Mouse (Mus musculus) layer of hippocampus, postnatal 25 days (tissue): Measurements from ENCODE around the gene Ndst2. TPM values are rescaled to one million over a fixed set of nuclear protein-coding genes. Genes with fewer than 3 reads are reported as not detected.
"Not testable (repeated sequence)": the region's sequence is repeated elsewhere in the genome, so short reads cannot be mapped to it uniquely, and the experiment has no call there.

Source experiments
- DNase-seq, 2 experiments: peaks; one replicate each; pipeline ENCODE4 v3.0.0; 2022; ENCODE audit warnings: mixed read lengths in 2 of 2, low spot score in 1 of 2; ENCODE audit errors: extremely low spot score in 1 of 2
- total RNA-seq, 2 experiments: library from RNA; stranded (reverse); gene quantifications; 2 replicates each; pipeline ENCODE4 v1.2.3; 2021

Ndst2 gene
- total RNA-seq, 2 experiments from 2014 or later, result 15.3 to 19.3 TPM

DNA sequence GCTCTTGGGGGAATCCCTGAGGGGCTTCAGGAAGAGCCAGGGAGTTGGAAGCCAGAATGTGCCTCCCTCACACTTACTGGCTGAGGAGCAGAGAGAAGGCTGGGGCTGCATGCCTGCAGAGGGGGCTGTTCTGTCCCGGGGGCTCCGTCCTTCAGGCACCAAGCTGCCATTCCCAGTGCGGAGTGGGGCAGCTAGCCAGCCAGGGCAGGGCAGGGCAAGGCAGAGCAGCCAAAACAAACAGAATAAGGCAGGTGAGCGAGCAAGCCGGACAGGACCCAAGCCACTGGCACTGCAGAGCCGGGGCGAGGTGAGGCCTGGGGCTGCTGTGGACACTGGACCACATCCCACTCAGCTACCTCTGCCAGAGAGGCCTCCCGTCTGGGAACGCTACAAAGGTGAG is 6.9 kb upstream of the Ndst2 start:
- DNase-seq, result no peak

DNA sequence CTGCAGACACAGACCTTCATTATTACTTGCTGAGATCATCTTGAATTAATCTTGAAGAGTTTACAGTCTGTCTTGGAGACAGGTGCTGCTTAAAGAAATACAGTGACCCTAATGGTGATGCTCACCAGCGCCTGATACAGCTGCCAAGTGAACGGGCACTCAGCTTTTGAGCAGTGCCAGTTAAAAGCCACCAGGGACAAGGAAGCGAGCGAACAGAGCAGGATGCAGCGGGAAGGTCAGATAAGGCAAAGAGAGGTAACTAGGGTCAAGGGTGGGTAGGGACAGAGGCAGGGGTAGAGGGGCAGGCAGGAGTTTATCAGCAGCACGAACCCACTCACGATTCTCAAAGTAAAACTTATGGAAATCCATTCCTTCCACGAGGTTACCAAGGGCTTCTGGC is 4.1 kb upstream of the Ndst2 start:
- DNase-seq, result no peak

DNA sequence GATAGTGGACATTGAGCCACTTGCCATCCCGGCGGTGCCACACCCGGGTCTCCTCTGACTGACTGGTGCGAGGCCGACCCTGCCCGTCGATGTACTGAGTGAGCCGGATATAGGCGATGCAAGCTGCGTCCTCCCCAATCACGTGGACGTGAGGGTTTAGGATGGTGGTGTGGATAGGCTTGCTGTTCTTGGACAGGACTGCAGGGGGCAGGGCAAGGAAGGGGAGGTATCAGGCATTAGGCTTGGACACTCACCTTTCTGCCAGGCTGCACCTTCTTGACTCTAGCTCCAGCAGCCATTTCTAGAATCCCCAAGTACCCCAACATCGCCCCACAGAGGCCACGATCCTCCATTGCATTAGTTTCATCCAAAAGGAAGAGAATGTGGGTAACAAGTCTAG is 2.9 kb upstream of the Ndst2 start:
- DNase-seq, result peak in 1 of 2 experiments; percentile 32

DNA sequence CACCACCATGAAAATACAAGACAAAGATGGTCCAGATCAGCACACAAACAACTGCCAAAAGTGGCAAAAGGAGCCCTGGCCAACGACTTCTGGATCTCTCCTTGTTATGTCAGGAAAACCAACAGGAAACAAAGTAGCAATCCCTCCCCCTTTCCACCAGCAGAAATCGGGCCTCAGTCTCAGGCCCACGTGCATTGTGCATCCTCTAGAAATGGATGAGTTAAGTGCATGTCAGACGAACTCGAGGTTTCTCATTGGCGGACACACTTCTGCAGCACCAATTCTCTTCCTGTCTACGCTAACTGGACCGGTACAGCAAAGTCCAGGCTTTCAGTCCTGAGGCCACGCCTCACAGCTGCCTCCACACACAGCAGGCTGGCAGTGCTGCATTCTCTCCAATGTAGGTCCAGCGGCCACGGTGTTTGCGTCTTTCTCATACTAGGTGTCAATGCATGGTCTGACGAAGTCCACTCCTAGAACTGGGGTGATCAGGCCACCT is 1.6 kb upstream of the Ndst2 start:
- no peak for DNase-seq

DNA sequence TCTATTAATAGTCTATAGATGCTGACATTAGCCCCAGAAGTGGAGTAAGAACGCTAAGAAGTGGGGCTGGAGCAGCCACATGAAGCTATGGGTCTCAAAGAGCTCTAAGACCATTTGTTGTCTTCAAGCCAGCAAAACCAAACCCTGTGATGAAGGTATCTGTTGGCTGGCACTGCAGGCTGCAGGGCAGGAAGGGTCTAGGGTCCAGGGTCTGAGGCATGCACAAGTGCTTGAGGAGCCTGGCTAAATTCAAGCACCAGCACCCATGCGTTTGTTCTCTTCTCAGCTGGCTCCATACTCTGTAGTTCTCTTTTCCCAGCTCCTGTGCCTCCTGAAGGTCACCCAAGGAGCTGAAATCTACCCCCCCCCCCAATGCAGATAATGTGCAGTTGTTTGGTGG is 690 bp upstream of the Ndst2 start:
- no peak for DNase-seq

DNA sequence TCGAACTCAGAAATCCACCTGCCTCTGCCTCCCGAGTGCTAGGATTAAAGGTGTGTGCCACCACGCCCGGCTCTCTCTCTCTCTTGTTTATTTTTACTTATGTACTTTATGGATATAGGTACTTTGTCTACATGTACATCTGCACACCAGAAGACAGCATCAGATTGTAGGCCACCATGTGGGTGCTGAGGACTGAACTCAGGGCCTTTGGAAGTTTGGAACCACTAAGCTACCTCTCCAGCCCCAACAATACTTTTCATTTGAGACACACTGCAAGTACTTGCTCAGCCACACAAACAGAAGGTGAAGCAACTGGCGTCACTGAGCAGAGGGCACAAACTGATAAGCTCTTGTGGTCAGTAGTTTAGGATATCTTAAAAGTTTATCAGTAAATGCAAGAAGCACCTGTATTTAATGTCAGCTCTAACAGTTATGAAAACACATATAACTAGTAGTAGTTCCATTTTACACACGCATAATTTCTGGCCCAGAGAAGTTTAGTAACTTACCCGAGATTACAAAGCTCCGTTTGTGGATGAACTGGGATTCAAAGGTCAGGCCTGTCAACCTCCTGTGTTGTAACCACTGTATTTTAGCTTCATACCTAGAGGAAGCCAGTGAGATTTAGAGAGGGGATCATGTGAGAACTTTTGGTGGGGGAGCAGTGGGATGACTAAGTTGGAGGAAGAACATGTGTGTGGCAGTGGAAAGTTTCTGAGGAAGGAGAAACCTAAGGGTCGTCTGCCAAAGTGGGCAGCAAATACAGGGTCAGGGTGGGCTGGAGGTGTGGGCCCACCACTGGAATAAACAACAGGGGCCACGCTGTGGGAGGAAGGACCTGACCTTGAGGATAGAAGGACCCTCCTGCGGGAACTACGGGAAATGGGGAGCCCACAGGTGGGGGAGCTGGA is 1.1 kb downstream of the Ndst2 start:
- DNase-seq, result no peak

DNA sequence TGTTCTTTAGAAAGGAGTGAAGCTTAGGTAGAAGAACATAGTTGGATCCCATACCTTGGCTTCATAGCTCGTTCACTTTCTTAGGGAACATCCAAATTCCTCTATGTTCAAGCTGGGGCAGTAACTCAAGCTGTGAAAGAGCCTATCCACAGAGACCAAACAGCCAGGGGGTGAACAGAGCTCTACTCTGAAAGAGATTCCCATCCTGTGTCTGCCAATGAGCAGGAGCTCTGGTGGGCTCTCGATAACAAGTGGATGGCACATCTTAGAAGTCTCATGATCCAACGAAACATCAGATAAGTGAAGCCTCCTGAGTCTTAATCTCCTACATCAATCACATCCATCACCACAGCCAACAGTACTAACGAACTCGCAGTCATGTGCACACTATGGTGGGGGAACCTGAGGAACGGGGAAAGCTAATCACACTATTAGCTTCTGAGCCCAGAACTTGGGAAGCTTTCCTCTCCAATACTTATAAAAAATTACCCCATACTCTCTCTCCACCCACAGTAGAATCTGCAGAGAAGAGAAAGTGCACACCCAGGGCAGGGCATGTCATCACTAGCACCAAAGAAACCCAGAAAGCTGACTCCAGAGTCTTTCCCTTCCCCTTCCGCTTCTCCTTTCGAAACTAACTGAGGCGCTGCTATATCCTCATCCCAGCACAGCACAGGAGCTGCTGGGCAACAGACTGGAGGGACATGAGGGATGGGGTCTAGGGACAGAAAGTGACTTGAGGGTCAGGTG is 3.3 kb downstream of the Ndst2 start:
- no peak for DNase-seq

DNA sequence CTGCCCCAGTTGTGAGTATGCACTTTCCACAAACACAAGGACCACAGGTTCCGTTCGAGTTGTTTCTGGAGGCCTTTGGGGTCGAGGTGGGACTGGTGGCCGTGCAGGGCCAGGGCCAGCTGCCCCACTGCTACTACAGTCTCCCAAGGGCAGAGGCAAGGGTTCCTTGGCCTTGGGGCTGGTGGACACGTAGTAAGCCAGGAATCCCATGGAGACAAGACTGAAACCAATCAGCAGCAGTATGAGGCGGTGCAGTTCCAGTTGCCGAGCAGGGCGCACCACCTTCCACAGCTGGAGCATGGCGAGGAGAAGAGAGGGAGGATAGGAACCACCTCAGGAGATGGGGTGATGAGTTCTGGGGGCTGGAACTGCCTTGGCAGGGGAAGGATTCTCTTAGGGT is 4.5 kb downstream of the Ndst2 start:
- no peak for DNase-seq

DNA sequence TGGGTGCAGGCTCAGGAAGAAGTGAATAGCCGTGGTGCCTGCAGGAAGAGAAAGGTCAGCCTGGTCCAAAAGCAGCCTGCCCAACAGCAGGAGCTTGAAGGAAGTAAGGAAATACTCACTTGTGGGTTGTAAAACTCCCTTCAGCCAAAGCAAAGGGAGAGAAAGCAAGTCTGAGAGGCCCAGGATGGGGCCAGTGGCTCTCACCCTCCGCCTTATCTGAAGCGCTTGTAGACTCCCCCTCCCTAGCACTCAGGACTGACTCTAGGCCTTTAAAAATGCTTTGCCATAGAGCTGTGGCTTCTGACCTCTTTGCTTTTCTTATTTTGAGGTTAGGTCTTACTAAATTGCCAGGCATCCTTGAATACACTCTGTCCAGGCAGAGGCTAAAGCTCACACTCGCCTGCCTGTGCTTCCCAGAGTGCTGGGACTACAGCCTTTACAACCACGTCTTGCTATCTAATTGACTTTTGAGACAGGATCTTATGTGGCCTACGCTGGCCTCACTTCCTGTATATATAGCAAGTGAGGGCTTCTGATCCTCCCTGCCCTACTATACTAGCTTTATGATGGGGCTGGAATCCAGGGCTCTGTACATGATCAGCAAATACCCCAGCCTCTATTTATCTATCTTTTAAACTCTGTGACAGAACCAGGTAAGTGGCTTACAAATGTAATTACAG is 8.6 kb downstream of the Ndst2 start:
- DNase-seq, result no peak

DNA sequence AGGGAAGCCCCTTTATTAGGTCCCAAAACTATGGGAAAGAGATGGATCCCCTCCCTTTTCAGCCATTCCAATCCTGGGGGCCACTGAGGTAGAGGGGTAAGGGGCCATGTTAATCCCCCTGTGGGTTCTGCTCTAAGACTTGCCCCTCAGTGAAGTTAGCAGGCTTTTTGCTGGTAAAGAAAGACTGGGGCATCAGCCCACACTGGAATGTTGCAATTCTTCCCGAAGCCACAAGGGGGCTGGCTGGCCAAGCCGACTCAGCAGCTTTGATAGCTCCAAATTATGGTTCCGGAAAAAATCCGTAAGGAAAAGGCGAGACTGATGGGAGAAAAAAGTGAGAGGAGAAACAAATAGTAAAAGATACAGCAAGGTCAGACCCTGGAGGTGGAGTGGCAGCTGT is 10.3 kb downstream of the Ndst2 start:
- DNase-seq, result peak; percentile 62 to 76

DNA sequence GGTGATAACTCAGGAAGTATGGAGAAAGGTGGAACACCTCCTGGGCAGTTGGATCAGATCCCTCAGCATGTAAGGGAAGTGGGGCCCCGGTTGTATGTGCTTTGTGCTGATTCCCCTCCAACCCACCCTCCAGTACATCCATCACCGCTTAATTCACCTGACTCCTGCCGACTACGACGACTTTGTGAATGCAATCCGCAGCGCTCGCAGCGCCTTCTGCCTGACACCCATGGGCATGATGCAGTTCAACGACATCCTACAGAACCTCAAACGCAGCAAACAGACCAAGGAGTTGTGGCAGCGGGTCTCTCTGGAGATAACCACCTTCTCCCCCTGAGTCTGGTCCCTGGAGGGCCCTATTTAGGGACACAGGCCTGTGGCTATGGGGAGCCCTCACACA is 11.4 kb downstream of the Ndst2 start:
- no peak for DNase-seq

DNA sequence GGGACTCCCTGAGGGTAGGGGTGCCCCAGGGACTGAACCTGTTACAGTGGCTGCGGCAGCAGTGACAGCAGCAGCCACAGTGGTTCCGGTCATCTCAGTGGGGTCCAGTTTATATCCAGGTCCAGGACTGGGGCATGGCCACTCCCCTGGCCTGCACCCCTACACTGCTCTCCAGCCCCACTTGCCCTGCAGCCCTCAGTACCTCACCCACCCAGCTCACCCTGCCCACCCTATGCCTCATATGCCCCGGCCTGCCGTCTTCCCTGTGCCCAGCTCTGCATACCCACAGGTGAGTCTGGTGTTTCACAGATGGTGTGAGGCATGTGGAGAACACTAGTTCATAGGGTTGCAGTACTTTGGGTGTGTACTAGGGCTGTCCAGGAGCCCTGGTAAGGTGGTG is 13.0 kb downstream of the Ndst2 start:
- no peak for DNase-seq

DNA sequence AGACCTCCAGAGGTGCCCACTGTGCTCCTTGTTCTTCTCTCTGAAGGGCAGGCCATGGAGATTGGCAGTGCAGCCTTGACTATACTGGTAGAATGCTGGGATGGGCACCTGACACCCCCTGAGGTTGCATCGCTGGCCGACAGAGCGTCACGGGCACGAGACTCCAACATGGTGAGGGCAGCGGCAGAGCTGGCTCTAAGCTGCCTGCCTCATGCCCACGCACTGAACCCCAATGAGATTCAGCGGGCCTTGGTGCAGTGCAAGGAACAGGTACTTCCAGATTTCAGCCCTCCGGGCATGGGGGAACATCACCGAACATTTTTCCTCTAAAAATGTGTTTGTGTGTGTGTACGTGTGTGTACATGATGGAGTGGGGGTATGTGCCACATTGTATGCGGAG is 14.6 kb downstream of the Ndst2 start:
- DNase-seq, result no peak

DNA sequence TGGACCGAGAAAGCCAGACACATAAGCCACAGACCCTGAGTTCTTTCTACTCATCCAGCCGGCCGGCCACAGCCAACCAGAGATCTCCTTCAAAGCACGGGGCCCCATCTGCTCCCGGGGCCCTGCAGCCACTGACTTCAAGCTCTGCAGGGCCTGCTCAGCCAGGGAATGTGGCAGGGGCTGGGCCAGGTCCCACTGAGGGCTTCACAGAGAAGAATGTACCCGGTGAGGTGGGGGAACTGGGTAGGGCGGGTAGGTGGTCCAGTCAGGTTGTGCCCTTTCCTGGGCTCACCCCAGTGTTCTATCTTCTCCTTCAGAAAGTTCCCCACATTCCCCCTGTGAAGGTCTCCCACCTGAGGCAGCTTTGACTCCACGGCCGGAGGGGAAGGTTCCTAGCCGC is 15.9 kb downstream of the Ndst2 start:
- no peak for DNase-seq

DNA sequence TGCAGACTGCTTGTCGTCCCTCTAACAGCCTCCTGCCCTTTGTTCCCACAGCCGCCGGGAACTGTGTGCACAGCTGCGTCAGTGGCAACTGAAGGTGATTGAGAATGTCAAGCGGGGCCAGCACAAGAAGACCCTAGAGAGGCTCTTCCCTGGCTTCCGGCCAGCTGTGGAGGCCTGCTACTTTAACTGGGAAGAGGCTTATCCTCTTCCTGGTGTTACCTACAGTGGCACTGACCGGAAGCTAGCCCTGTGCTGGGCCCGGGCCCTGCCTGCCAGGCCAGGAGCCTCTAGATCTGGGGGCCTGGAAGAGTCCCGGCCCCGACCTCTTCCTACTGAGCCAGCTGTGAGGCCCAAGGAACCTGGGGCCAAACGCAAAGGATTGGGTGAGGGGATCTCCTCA is 20.5 kb downstream of the Ndst2 start:
- no peak for DNase-seq

DNA sequence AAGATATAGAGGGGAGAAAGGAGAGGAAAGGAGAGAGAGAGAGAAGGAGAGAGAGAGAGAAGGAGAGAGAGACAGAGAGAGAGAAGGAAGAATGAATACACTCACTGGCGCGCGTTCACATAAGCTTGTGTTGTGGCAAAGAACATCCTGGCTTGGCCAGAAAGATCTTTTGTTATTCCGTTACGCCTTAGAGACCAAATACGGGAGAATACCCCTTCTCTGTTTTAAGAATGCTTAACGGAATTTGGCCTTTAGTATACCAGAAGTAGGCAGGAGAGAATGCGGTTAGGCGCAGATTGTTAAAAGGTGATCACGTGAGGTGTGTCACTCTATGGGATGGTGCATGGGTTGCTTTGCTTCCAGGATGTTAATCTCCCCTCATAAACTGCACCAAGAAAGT is 26.1 kb downstream of the Ndst2 start:
- no peak for DNase-seq

DNA sequence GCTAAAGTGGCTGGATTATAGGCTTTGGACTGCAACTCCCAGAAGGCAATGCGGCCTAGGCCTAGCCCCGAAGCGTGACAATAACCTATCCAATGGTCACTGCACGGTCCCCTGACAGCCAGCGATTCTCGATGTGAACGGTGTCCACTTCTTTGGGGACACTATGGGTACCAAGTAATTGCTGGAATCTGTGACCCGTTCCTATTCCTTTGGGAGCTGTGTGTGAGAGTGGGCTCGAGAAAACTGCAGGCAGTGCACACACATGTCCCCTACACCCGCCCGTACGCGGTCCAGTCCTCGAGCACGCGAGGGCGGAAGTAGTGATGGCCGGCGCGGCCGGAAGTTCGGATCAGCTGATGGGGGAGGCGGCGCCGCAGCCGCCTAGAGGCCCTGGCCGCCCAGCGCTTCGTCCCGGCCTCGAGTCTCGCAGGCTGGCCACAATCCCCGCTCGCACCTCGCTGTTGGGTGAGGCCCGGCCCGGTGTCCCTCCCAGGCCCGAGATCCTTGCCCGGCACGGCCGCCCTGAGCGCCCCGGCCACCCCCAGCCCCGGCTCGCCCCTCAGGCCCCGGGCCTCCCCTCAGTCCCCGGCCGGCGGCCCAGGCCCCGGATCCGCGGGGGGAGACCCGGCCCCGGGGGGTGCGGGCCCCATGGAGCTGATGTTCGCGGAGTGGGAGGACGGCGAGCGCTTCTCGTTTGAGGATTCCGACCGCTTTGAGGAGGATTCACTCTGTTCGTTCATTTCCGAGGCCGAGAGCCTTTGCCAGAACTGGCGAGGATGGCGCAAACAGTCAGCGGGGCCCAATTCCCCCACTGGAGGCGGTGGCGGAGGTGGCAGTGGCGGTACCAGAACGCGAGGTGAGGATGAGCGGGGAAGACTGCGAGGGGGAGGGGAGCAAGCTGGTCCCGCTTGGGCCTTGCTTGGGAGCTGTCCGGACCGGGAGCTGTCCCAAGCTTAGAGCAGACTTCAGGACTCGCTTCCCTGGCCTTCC is 26.9 kb downstream of the Ndst2 start, which contains the start of gene Zswim8:
Gene Zswim8 (plus strand): TSS at position 352 of the 990 bp plus-strand sequence.
- peak; percentile 73 to 87 for DNase-seq

DNA sequence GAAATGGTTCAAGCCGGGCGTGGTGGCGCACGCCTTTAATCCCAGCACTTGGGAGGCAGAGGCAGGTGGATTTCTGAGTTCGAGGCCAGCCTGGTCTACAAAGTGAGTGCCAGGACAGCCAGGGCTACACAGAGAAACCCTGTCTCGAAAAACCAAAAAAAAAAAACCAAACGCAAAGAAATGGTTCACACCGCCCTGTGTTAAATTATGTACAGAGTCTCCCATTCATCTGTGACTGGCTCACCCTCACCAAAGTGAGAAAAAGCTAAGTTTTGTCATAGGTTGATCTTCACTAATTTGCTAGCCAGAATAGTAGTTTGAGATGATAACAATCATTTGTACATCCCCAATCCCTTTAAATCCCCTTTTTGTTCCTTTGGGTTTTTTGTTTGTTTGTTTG is 30.9 kb downstream of the Ndst2 start:
- DNase-seq, result not testable (repeated sequence)

DNA sequence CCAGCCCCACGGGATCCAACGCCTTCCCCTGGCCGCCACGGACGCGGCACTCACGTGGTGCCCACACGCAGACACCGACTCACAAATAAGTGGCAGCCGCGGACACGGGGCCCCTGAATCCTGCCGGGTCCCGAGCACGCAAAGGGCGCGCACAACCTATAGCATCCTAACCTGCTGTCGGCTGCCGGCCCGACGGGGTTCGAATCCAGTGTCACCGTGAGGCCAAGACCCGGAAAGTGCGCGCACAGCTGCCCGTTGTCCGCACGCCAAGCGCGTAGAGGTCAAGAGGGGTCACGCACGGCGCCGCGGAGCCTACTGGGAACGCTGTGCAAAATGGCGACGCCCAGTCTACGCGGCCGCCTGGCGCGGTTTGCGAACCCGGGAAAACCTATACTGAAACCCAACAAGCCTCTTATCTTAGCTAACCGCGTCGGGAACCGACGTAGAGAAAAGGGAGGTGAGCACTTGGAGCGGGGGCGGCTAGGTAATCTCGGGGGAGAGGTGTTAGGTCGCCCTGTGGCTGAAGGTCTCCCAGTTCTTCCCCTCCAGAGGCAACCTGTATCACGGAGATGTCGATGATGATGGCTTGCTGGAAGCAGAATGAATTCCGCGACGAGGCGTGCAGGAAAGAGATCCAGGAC is 31.5 kb downstream of the Ndst2 start, which contains the start of gene Chchd1:
Gene Chchd1 (plus strand): TSS at position 266 of the 641 bp plus-strand sequence.
- peak; percentile 90 to 92 for DNase-seq
